Mouse (Mus musculus) brown adipose tissue, adult 24 weeks (tissue): ENCODE results near the gene Plcb1. TPM values are rescaled to one million over a fixed set of nuclear protein-coding genes. Genes with fewer than 3 reads are reported as not detected.

Experiments used
- H3K27ac ChIP-seq: fragments of 200-500 bp; replicated peaks from 2 replicates; pipeline ENCODE4 v1.5.1; 2012; ENCODE audit warnings: low read depth, mild to moderate bottlenecking, low read length
- H3K4me1 ChIP-seq: fragments of 200-500 bp; 2 replicates; pipeline ENCODE4 v1.6.1; 2012; ENCODE audit warnings: low read length, mixed read lengths; ENCODE audit not compliant: control insufficient read depth, insufficient read depth, insufficient read length
- H3K4me3 ChIP-seq: fragments of 200-500 bp; 2 replicates; pipeline ENCODE4 v1.5.1; 2012; ENCODE audit warnings: low read depth, mild to moderate bottlenecking, low read length, moderate library complexity; ENCODE audit not compliant: insufficient read depth
- polyA plus RNA-seq: library from polyadenylated mRNA; stranded (reverse); fragments of >200 nt; gene quantifications from 2 replicates; pipeline ENCODE4 v1.2.4, GENCODE M21; 2012; ENCODE audit not compliant: missing spikeins, insufficient read depth, insufficient read length

Gene Plcb1
- polyA plus RNA-seq, 1 experiment = 8.9 TPM

DNA sequence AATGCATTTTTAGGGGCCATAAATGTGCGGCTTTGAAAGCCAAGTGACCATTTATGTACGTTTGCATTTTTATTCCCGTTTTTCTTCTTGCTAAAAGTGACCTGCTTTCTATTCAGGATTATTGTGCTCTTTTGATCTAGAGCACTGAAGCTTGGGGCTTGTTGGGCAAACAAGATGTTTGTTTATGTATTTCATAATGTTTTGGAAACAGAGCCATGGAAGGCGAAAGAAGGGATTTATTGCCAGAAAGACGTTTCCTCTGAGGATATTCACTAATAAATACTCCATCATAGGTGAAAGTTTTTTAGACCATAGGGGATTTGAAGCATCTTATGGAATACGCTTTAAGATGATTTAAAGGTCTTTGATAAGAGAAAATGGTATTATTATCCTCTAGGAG, 35.3 kb downstream of the Plcb1 start:
- Histone ChIP-seq H3K27ac (no peak overlapping the region), H3K4me1 (peaks cover 11% of the 10 kb centered on the region), H3K4me3 (no peak overlapping the region)

DNA sequence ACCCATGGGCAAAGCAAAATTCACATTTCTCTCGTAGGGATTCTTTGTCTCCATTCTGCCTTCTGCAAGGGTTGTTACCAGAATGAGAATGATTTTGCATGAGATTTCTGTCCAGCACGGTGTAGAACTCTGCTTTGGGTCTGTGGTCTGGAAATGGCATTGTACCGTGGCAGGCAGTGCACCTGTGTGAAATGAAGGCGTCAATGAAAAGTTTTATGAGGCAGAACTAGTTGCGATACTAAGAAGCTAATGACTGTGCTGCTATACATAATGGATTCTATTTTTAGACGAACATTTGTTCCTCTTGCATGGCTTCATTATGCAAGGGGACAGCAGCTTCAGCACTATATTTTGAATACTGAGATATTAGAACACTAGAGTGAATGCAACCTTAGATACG, 39.8 kb downstream of the Plcb1 start:
- H3K27ac ChIP-seq = no peak overlapping the region
- peaks cover 7% of the 10 kb centered on the region for H3K4me1 ChIP-seq
- no peak overlapping the region for H3K4me3 ChIP-seq

GRCm38 (mm10) chr2:134826111-134827005, 40.5 kb downstream of the Plcb1 start:
- no peak overlapping the region for H3K4me3 ChIP-seq
- peaks cover 10% of the 10 kb centered on the region for H3K4me1 ChIP-seq
- no peak overlapping the region for H3K27ac ChIP-seq

DNA sequence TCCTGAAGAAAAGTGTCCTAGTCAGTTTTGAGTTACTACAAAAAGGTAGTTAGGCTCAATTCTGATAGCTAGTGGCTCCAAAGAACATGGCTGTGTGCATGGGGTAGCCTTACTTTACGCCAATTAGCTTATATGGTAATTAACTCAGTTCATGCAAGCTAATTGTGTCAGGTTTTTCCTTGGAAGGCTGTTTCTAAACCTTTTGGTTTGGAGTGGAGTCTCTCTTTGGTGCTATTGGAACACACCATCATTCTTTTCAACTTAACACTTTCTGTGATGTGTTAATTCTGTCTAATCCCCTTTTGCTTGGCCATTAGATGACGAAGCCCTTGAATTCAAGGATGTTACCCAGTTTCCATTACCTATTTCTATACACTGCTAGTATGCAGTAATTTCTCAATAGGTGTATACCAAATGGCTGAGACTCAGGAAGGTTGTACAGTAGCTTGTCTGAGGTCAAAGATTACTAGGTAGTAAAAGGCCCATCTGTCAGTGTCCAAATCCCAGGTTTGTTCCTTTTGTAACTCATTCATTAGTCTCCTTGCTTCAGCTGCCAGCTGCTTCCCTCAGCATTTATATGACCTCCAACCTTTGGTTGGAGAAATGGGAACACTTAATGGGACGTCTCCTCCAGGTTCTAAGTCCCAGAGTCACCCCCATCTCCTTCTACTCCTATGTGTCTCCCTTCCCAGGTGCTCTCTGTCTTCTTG, 42.1 kb downstream of the Plcb1 start:
- no peak overlapping the region for H3K27ac ChIP-seq
- no peak overlapping the region for H3K4me3 ChIP-seq
- H3K4me1 ChIP-seq = peaks cover 10% of the 10 kb centered on the region

GRCm38 (mm10) chr2:134831861-134832260, 46.0 kb downstream of the Plcb1 start:
- H3K4me1 ChIP-seq = peaks cover 8% of the 10 kb centered on the region
- no peak overlapping the region for H3K4me3 ChIP-seq
- no peak overlapping the region for H3K27ac ChIP-seq

DNA sequence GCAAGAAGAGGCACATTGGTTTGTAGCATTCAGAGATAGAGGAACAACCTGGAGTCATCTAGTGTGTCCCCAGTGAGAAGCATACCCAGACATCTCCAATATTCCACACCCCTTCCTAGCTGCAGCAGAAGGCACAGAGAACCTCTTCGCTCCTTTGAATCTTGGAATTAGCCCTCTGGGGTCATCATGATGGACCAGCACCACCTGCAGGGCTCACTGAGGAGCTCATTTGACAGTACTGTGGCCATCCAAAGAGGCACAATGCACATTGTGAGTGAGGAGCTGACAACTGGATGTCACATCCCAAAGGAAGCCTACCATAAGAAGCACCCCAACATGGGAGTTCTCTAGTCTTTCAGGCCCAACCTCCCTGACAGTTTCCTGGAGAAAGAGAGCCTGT, 50.2 kb downstream of the Plcb1 start:
- H3K4me1 ChIP-seq = 0 out of 2 replicates have a peak, but pooled peaks cover 4% of the 10 kb centered on the region
- H3K4me3 ChIP-seq = no peak overlapping the region
- no peak overlapping the region for H3K27ac ChIP-seq

- Histone ChIP-seq H3K27ac (no peak overlapping the region), H3K4me3 (no peak overlapping the region), H3K4me1 (0 out of 2 replicates have a peak, but pooled peaks cover 4% of the 10 kb centered on the region)
Measured at GRCm38 (mm10) chr2:134838185-134838584, 52.3 kb downstream of the Plcb1 start.

DNA sequence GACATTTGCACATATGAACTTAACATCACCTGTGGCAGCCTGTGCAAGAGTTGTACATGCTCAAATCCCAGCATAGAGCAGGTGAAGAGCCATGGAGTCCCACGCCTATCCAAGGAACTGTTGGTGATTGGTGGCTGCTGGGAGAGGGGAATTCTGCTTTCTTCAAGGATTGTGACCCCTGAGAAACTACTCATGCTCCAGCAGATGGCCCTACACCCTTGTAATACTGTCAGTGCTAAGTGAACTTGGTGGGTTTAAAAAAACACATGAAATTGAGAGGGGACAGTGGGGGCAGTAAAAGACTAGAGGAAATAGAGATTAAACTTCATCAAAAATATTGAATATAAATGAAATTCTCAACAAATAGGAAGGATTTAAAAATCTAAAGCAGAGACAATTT, 53.0 kb downstream of the Plcb1 start:
- Histone ChIP-seq H3K27ac (no peak overlapping the region), H3K4me3 (no peak overlapping the region), H3K4me1 (0 out of 2 replicates have a peak, but pooled peaks cover 4% of the 10 kb centered on the region)

DNA sequence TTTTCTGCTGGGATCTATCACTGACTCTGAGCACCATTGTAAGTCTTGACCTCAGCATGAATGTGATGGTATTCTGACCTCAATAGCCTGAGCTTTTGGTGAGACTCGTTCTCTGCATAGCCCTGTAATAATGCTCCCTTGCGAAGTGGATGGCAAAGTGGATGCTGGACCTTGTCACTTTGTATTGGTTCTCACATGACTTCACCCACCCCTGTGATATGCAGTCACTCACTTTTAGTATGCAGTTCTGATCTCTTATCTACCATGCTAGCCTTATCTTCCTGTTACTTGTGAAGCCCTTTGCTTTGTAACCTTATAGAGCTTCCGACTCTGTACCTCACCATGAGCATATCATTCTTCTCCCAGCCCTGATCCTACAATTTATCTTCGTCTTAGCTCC, 57.0 kb downstream of the Plcb1 start:
- Histone ChIP-seq H3K27ac (no peak overlapping the region), H3K4me1 (no peaks in the 10 kb centered on the region; the same call in 1 of the 2 replicates), H3K4me3 (no peak overlapping the region)

- no peaks in the 10 kb centered on the region; the same call in 1 of the 2 replicates for H3K4me1 ChIP-seq
- H3K4me3 ChIP-seq = no peak overlapping the region
- no peak overlapping the region for H3K27ac ChIP-seq
Measured at GRCm38 (mm10) chr2:134844391-134845238, 58.7 kb downstream of the Plcb1 start.

DNA sequence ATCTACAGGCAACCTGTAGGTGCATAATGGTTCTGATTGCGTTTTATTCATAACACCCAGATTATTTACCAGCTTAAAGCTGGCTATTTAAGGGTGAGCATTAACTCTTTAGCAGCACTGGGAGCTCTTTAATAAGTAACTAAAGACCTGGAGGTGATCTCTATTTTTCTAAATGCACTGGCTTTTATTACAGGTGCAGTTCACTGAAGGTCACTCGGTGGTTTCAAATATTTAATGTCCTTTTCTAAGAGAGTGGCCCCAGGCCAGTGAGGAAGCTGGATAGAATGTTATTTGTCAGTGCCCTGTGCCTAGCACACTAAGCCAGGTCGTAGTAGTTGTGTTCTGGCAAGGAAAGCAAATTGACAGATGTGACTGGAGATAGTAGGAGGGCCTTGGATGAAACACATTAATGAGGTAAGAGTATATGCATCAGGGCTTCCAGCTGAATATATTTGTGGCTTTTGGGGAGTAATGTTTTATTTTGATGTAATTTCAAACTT, 59.4 kb downstream of the Plcb1 start:
- peaks cover 2% of the 10 kb centered on the region; the same call in 1 of the 2 replicates for H3K4me1 ChIP-seq
- no peak overlapping the region for H3K4me3 ChIP-seq
- H3K27ac ChIP-seq = no peak overlapping the region

- Histone ChIP-seq H3K4me3 (no peak overlapping the region), H3K4me1 (peaks cover 5% of the 10 kb centered on the region; the same call in 1 of the 2 replicates), H3K27ac (no peak overlapping the region)
Measured at GRCm38 (mm10) chr2:134846555-134846954, 60.7 kb downstream of the Plcb1 start.

DNA sequence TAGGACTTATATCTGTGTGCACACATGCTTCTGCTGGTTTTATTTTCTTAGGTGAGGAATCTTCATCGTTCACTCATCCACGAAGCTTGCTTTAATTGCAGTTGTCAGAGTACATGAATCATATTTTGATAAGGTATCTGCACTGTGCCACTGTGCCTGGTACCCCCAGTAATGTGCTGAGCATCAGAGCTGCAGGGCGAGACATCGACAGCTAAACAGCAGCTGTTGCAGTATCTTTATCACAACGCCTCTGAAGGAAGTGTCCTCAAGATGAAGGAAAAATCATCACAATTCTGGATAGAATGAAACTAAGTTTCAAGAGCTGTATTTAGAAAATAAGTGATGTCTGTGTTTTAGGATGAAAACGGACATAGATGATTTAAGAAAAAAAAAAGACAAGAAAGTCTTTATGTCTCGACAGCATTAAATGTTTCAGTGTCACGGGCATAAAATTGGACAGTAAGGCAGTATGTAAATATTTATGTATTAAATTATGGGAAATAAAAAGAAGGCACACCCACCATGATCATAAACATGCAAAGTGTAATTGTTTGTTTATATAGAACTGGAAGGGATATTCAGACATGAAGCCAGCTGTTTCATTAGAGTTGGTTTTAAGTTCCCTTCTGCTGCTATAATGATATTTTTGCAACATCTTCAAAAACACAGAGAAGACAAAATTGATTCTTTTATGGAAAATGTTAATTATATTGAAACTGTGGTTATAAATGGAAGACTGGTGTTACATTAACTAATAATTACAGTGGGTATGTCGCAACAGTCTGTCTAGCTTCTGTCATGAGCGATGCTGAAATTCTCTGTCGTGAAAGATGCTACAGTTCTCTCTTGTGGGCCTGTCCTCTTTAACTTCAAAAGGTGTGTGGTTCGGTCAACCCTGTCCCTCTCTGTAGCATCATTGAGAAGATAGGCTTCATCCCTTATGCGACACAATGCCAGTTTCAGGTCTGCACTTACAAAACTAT, 65.6 kb downstream of the Plcb1 start:
- no peak overlapping the region for H3K4me3 ChIP-seq
- peaks cover 18% of the 10 kb centered on the region for H3K4me1 ChIP-seq
- H3K27ac ChIP-seq = no peak overlapping the region

DNA sequence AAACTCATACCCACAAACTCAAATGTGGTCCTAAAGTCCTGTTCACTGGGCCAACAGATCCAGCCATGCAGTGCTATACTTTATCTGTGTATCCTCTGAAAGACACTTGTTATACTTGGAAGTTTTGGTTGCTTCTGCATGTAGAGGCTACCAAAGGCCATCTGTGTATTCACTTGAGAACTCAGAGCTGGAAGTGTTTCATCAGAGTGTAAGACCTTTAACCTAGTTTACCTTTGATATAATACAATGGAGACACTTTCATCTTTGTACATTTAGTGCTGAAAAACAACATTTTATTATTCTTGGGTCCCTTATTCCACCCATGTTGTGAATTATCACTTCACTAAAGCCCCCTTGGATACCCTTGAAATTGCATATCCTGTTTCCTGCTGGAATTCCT, 70.4 kb downstream of the Plcb1 start:
- Histone ChIP-seq H3K4me1 (peaks cover 15% of the 10 kb centered on the region), H3K27ac (no peak overlapping the region)

More for the DNA sequence above, 70.4 kb downstream of the Plcb1 start:
- H3K4me3 ChIP-seq = no peak overlapping the region
